ENCODE assay signal across 33 mouse cellular contexts in the genomic region with DNA sequence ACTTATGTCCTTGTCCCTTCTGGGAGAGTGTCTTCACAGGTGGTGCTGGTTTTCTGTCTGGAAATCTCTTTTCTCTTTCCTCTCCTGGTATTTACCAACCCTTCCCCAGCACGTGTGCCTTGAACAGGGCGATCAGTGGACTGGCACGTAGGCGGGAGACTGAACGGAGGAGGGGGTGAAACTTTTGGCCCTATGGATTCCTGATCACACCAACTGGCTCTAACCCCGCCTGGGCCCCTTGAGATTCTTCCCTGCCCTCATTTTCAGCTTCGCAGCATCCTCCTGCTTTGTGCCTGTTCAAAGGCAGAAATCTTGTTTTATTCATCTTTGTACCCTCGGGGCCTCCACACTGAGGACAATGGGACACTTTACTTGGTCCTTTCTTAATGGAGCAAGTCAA. TPM values are rescaled to one million over a fixed set of nuclear protein-coding genes. Genes with fewer than 3 reads are reported as not detected.
DNase-seq lines count a peak whose midpoint lies in the region; ATAC-seq lines count a peak whose summit lies in the region.
"Had no signal": no experiment of that assay in that cellular context is flagged by ENCODE, and none has a peak within 500 bp of the region (broad histone marks: within the 10 kb centered on the region; RNA-seq: fewer than 3 reads in every experiment).

No protein-coding gene starts in this region.

- WGBS in forebrain, embryonic 11.5 days = 33% methylated on average over 8 of the region's 8 CpGs
- 29% methylated on average over 8 of the region's 8 CpGs for WGBS in forebrain, embryonic 15.5 days
- WGBS in hindbrain, embryonic 10.5 days = 23% methylated on average over 8 of the region's 8 CpGs
- 21% methylated on average over 8 of the region's 8 CpGs for WGBS in hindbrain, embryonic 12.5 days
- 29% methylated on average over 8 of the region's 8 CpGs for WGBS in midbrain, embryonic 13.5 days
- WGBS in midbrain, embryonic 16.5 days = 19% methylated on average over 8 of the region's 8 CpGs

- peaks cover 5% of the 10 kb centered on the region; the same call in 1 of the 2 replicates for H3K4me1 ChIP-seq in forebrain, embryonic 11.5 days (replicated peaks; ENCODE audit: control insufficient read depth, insufficient read depth, low read length)
- peaks cover 14% of the 10 kb centered on the region for H3K4me1 ChIP-seq in forebrain, embryonic 15.5 days
- peaks cover 30% of the 10 kb centered on the region for H3K4me1 ChIP-seq in hindbrain, embryonic 10.5 days (replicated peaks)
- H3K4me1 ChIP-seq in hindbrain, embryonic 12.5 days = peaks cover 22% of the 10 kb centered on the region
- H3K4me1 ChIP-seq in midbrain, embryonic 13.5 days (replicated peaks) = peaks cover 15% of the 10 kb centered on the region
- peaks cover 9% of the 10 kb centered on the region; the same call in 1 of the 2 replicates for H3K4me1 ChIP-seq in midbrain, embryonic 16.5 days (ENCODE audit: control insufficient read depth, insufficient read depth, low read length)
- H3K4me1 ChIP-seq: liver, embryonic 12.5 days had no signal

- no peak for DNase-seq in forebrain, embryonic 11.5 days (ENCODE audit: low spot score)
- DNase-seq in hindbrain, embryonic 10.5 days (ENCODE audit: low spot score) = peak; percentile 42
- DNase-seq in retina, postnatal 1 day = peak; percentile 54
- DNase-seq: adrenal gland, postnatal 14 days; cerebellum, adult 11-12 months; cerebellum, adult 9-11 months; gastrocnemius, postnatal 25 days; heart, adult 18-20 months; heart, postnatal 14 days; kidney, adult 9 months; kidney, postnatal 10 days; layer of hippocampus, postnatal 36 days; left cerebral cortex, postnatal 4 days; liver, postnatal 0 days; lung, postnatal 36 days; right cerebral cortex, postnatal 4 days; thymus, postnatal 4 days had no signal

- H3K9ac ChIP-seq in forebrain, embryonic 11.5 days (ENCODE audit: low read length) = peak overlapping the region; percentile 3; the same call in 1 of the 2 replicates
- no peak overlapping the region for H3K9ac ChIP-seq in forebrain, embryonic 15.5 days (replicated peaks)
- no peak overlapping the region for H3K9ac ChIP-seq in hindbrain, embryonic 12.5 days
- no peak overlapping the region for H3K9ac ChIP-seq in midbrain, embryonic 13.5 days (replicated peaks)
- no peak overlapping the region for H3K9ac ChIP-seq in midbrain, embryonic 16.5 days (ENCODE audit: low read depth, low read length)
- H3K9ac ChIP-seq: hindbrain, embryonic 13.5 days; liver, embryonic 12.5 days; liver, postnatal 0 days had no signal

- H3K4me2 ChIP-seq in forebrain, embryonic 11.5 days (ENCODE audit: low read depth, low read length, severe bottlenecking) = no peak overlapping the region
- no peak overlapping the region for H3K4me2 ChIP-seq in forebrain, embryonic 15.5 days (replicated peaks)
- H3K4me2 ChIP-seq in hindbrain, embryonic 12.5 days (replicated peaks) = no peak overlapping the region
- H3K4me2 ChIP-seq in midbrain, embryonic 13.5 days (replicated peaks) = no peak overlapping the region
- H3K4me2 ChIP-seq in midbrain, embryonic 16.5 days (ENCODE audit: low read length) = no peak overlapping the region
- H3K4me2 ChIP-seq: hindbrain, embryonic 13.5 days; liver, embryonic 12.5 days had no signal

- no peak overlapping the region for H3K4me3 ChIP-seq in forebrain, embryonic 11.5 days (ENCODE audit: low read depth, low read length)
- H3K4me3 ChIP-seq in forebrain, embryonic 15.5 days = no peak overlapping the region
- H3K4me3 ChIP-seq in hindbrain, embryonic 10.5 days = no peak overlapping the region
- no peak overlapping the region for H3K4me3 ChIP-seq in hindbrain, embryonic 12.5 days
- no peak overlapping the region for H3K4me3 ChIP-seq in midbrain, embryonic 13.5 days (replicated peaks)
- no peak overlapping the region for H3K4me3 ChIP-seq in midbrain, embryonic 16.5 days (ENCODE audit: low read depth, low read length)
- H3K4me3 ChIP-seq: erythroblast, embryonic 14.5 days; hindbrain, embryonic 13.5 days; liver, embryonic 12.5 days had no signal

- H3K27ac ChIP-seq in forebrain, embryonic 11.5 days (ENCODE audit: low read depth, low read length) = no peak overlapping the region
- no peak overlapping the region for H3K27ac ChIP-seq in forebrain, embryonic 15.5 days (replicated peaks)
- H3K27ac ChIP-seq in hindbrain, embryonic 10.5 days = peak overlapping the region; percentile 78
- no peak overlapping the region for H3K27ac ChIP-seq in hindbrain, embryonic 12.5 days
- H3K27ac ChIP-seq in midbrain, embryonic 13.5 days = no peak overlapping the region
- H3K27ac ChIP-seq in midbrain, embryonic 16.5 days (ENCODE audit: low read length) = no peak overlapping the region
- H3K27ac ChIP-seq: hindbrain, embryonic 13.5 days; liver, embryonic 12.5 days; stomach, postnatal 0 days had no signal

- H3K36me3 ChIP-seq in forebrain, embryonic 11.5 days (ENCODE audit: control insufficient read depth, insufficient read depth, low read length) = no peaks in the 10 kb centered on the region
- H3K36me3 ChIP-seq in forebrain, embryonic 15.5 days = no peaks in the 10 kb centered on the region
- no peaks in the 10 kb centered on the region for H3K36me3 ChIP-seq in hindbrain, embryonic 10.5 days
- no peaks in the 10 kb centered on the region for H3K36me3 ChIP-seq in hindbrain, embryonic 12.5 days
- H3K36me3 ChIP-seq in midbrain, embryonic 13.5 days = no peaks in the 10 kb centered on the region
- no peaks in the 10 kb centered on the region for H3K36me3 ChIP-seq in midbrain, embryonic 16.5 days (ENCODE audit: control insufficient read depth, insufficient read depth, low read length)
- H3K36me3 ChIP-seq: hindbrain, embryonic 13.5 days; liver, embryonic 12.5 days had no signal

- ATAC-seq in forebrain, embryonic 11.5 days (replicated peaks; ENCODE audit: low FRiP score) = no peak; the same call in 1 of the 2 replicates
- no peak for ATAC-seq in forebrain, embryonic 15.5 days (replicated peaks)
- ATAC-seq in hindbrain, embryonic 12.5 days (ENCODE audit: low FRiP score) = no peak
- ATAC-seq in midbrain, embryonic 13.5 days = 0 out of 2 replicates have a peak, but pooled peaks have one; percentile 24
- no peak for ATAC-seq in midbrain, embryonic 16.5 days
- ATAC-seq: intestine, postnatal 0 days; liver, embryonic 12.5 days; liver, postnatal 0 days had no signal

- no peaks in the 10 kb centered on the region for H3K9me3 ChIP-seq in forebrain, embryonic 11.5 days (ENCODE audit: control insufficient read depth, low read length)
- no peaks in the 10 kb centered on the region for H3K9me3 ChIP-seq in forebrain, embryonic 15.5 days
- H3K9me3 ChIP-seq in hindbrain, embryonic 10.5 days = no peaks in the 10 kb centered on the region
- no peaks in the 10 kb centered on the region for H3K9me3 ChIP-seq in hindbrain, embryonic 12.5 days (replicated peaks)
- H3K9me3 ChIP-seq in midbrain, embryonic 13.5 days = no peaks in the 10 kb centered on the region
- no peaks in the 10 kb centered on the region for H3K9me3 ChIP-seq in midbrain, embryonic 16.5 days (replicated peaks; ENCODE audit: control insufficient read depth, low read length, poor library complexity, severe bottlenecking)
- H3K9me3 ChIP-seq: hindbrain, embryonic 13.5 days; liver, embryonic 12.5 days had no signal

- no peaks in the 10 kb centered on the region for H3K27me3 ChIP-seq in forebrain, embryonic 11.5 days (ENCODE audit: control insufficient read depth, insufficient read depth, low read length)
- H3K27me3 ChIP-seq in forebrain, embryonic 15.5 days = no peaks in the 10 kb centered on the region
- no peaks in the 10 kb centered on the region for H3K27me3 ChIP-seq in hindbrain, embryonic 10.5 days (ENCODE audit: insufficient read depth, poor library complexity, severe bottlenecking)
- no peaks in the 10 kb centered on the region for H3K27me3 ChIP-seq in hindbrain, embryonic 12.5 days
- no peaks in the 10 kb centered on the region for H3K27me3 ChIP-seq in midbrain, embryonic 13.5 days
- no peaks in the 10 kb centered on the region for H3K27me3 ChIP-seq in midbrain, embryonic 16.5 days (ENCODE audit: control insufficient read depth, insufficient read depth, low read depth, low read length)
- H3K27me3 ChIP-seq: hindbrain, embryonic 13.5 days; liver, embryonic 12.5 days had no signal

RNA-seq across cellular contexts. Expression of gene Slc10a4, which starts 12.3 kb away (rescaled TPM):
- 9.1 and 13.2 TPM in 2 replicates for polyA plus RNA-seq in forebrain, embryonic 11.5 days (2014; fragmentation: Nextera tagmentation; extraction: Ambion mirVana)
- 15.6 and 18.5 TPM in 2 replicates for polyA plus RNA-seq in forebrain, embryonic 15.5 days (2015; fragmentation: Nextera tagmentation; extraction: Ambion mirVana)
- polyA plus RNA-seq in hindbrain, embryonic 10.5 days (2016; fragmentation: Nextera tagmentation; extraction: Ambion mirVana) = 6.5 and 23.2 TPM in 2 replicates
- polyA plus RNA-seq in hindbrain, embryonic 12.5 days (2016; fragmentation: Nextera tagmentation; extraction: Ambion mirVana) = 24.8 and 25.5 TPM in 2 replicates
- 19.4 and 28.6 TPM in 2 replicates for polyA plus RNA-seq in midbrain, embryonic 13.5 days (2015; fragmentation: Nextera tagmentation; extraction: Ambion mirVana)
- polyA plus RNA-seq in midbrain, embryonic 16.5 days (2015; fragmentation: Nextera tagmentation; extraction: Ambion mirVana) = 25.3 and 28.9 TPM in 2 replicates
- polyA plus RNA-seq: erythroblast, embryonic 14.5 days; liver, postnatal 0 days; spleen, adult 2 months had no signal

RNA-seq across cellular contexts. Expression of gene Gm10135, which starts 19.9 kb away (rescaled TPM):
- not detected in 2 replicates for polyA plus RNA-seq in forebrain, embryonic 11.5 days (2014; fragmentation: Nextera tagmentation; extraction: Ambion mirVana)
- not detected in 2 replicates for polyA plus RNA-seq in forebrain, embryonic 15.5 days (2015; fragmentation: Nextera tagmentation; extraction: Ambion mirVana)
- polyA plus RNA-seq in hindbrain, embryonic 10.5 days (2016; fragmentation: Nextera tagmentation; extraction: Ambion mirVana) = not detected in 2 replicates
- polyA plus RNA-seq in hindbrain, embryonic 12.5 days (2016; fragmentation: Nextera tagmentation; extraction: Ambion mirVana) = not detected in 2 replicates
- polyA plus RNA-seq in midbrain, embryonic 13.5 days (2015; fragmentation: Nextera tagmentation; extraction: Ambion mirVana) = not detected in 2 replicates
- not detected in 2 replicates for polyA plus RNA-seq in midbrain, embryonic 16.5 days (2015; fragmentation: Nextera tagmentation; extraction: Ambion mirVana)
- polyA plus RNA-seq: embryonic facial prominence, embryonic 14.5 days; erythroblast, embryonic 14.5 days; heart, embryonic 14.5 days; hindbrain, embryonic 13.5 days; intestine, postnatal 0 days; large intestine, adult 2 months; limb, embryonic 14.5 days; liver, embryonic 12.5 days; liver, postnatal 0 days; lung, embryonic 16.5 days; spleen, adult 2 months; stomach, postnatal 0 days; thymus, postnatal 0 days had no signal
